Mouse (Mus musculus): ENCODE measurements at regions not wholly inside any gene's neighbourhood (a gene's known extent, or its start where the extent isn't known, plus 50 kb on each side); places are given as distances from the start of the nearest gene placed in this dataset.
A peak's percentile ranks its signal among the peaks of the same experiment; 100 is the strongest.

GRCm38 (mm10) chr16:73367226-73367840, 1044.3 kb downstream of the Robo2 start:
- H3K27me3 ChIP-seq (ENCODE audit: control insufficient read depth, insufficient read depth, low read length) = no peaks in the 10 kb centered on the region
- WGBS = 66% methylated on average over 17 of the region's 17 CpGs
- H3K4me2 ChIP-seq (ENCODE audit: low read length) = no peak overlapping the region
- H3K27ac ChIP-seq (replicated peaks; ENCODE audit: low read depth, low read length) = no peak overlapping the region
- no peaks in the 10 kb centered on the region for H3K9me3 ChIP-seq (ENCODE audit: control insufficient read depth, low read length)
- DNase-seq (peak; percentile 38), ATAC-seq (ENCODE audit: low FRiP score, low TSS enrichment) (no peak)
- H3K4me3 ChIP-seq (replicated peaks; ENCODE audit: low read depth, low read length) = no peak overlapping the region
- 0 out of 2 replicates have a peak, but pooled peaks cover 12% of the 10 kb centered on the region for H3K4me1 ChIP-seq (ENCODE audit: control insufficient read depth, insufficient read depth, low read length)
- no peak overlapping the region for H3K9ac ChIP-seq (replicated peaks; ENCODE audit: low read length)
- H3K36me3 ChIP-seq (ENCODE audit: control insufficient read depth, insufficient read depth, low read length) = no peaks in the 10 kb centered on the region

- Histone ChIP-seq H3K4me2 (ENCODE audit: low read length) (no peak overlapping the region), H3K4me1 (ENCODE audit: control insufficient read depth, insufficient read depth, low read length) (no peaks in the 10 kb centered on the region), H3K9ac (replicated peaks; ENCODE audit: low read length) (no peak overlapping the region), H3K27me3 (ENCODE audit: control insufficient read depth, insufficient read depth, low read length) (no peaks in the 10 kb centered on the region), H3K36me3 (ENCODE audit: control insufficient read depth, insufficient read depth, low read length) (no peaks in the 10 kb centered on the region), H3K4me3 (replicated peaks; ENCODE audit: low read depth, low read length) (no peak overlapping the region), H3K27ac (replicated peaks; ENCODE audit: low read depth, low read length) (no peak overlapping the region), H3K9me3 (ENCODE audit: control insufficient read depth, low read length) (no peaks in the 10 kb centered on the region)
- DNase-seq = peak; percentile 30
- WGBS = 87% methylated on average over 5 of the region's 5 CpGs
- ATAC-seq (ENCODE audit: low FRiP score, low TSS enrichment) = no peak
Observed at GRCm38 (mm10) chr16:73350698-73351097, 1042.6 kb downstream of the Robo1 start.

- Histone ChIP-seq H3K4me2 (ENCODE audit: low read length) (no peak overlapping the region), H3K36me3 (ENCODE audit: control insufficient read depth, insufficient read depth, low read length) (no peaks in the 10 kb centered on the region), H3K9me3 (ENCODE audit: control insufficient read depth, low read length) (no peaks in the 10 kb centered on the region), H3K27ac (replicated peaks; ENCODE audit: low read depth, low read length) (no peak overlapping the region), H3K4me3 (replicated peaks; ENCODE audit: low read depth, low read length) (no peak overlapping the region), H3K9ac (replicated peaks; ENCODE audit: low read length) (no peak overlapping the region), H3K27me3 (ENCODE audit: control insufficient read depth, insufficient read depth, low read length) (no peaks in the 10 kb centered on the region), H3K4me1 (ENCODE audit: control insufficient read depth, insufficient read depth, low read length) (no peaks in the 10 kb centered on the region)
- DNase-seq (no peak), ATAC-seq (ENCODE audit: low FRiP score, low TSS enrichment) (no peak)
- WGBS = 92% methylated on average over 1 of the region's 1 CpGs
Observed at GRCm38 (mm10) chr16:73343941-73344340, 1035.8 kb downstream of the Robo1 start.

- H3K27me3 ChIP-seq (ENCODE audit: control insufficient read depth, insufficient read depth, low read length) = no peaks in the 10 kb centered on the region
- no peak overlapping the region for H3K9ac ChIP-seq (replicated peaks; ENCODE audit: low read length)
- DNase-seq (peak; percentile 54), ATAC-seq (ENCODE audit: low FRiP score, low TSS enrichment) (no peak)
- H3K36me3 ChIP-seq (ENCODE audit: control insufficient read depth, insufficient read depth, low read length) = no peaks in the 10 kb centered on the region
- no peaks in the 10 kb centered on the region for H3K9me3 ChIP-seq (ENCODE audit: control insufficient read depth, low read length)
- H3K4me2 ChIP-seq (ENCODE audit: low read length) = no peak overlapping the region
- H3K27ac ChIP-seq (replicated peaks; ENCODE audit: low read depth, low read length) = no peak overlapping the region
- WGBS = 70% methylated on average over 3 of the region's 3 CpGs
- no peak overlapping the region for H3K4me3 ChIP-seq (replicated peaks; ENCODE audit: low read depth, low read length)
- no peaks in the 10 kb centered on the region for H3K4me1 ChIP-seq (ENCODE audit: control insufficient read depth, insufficient read depth, low read length)
Observed at GRCm38 (mm10) chr16:73343531-73343930, 1035.4 kb downstream of the Robo1 start.

GRCm38 (mm10) chr16:73317644-73318043, 1009.5 kb downstream of the Robo1 start:
- DNase-seq (no peak), ATAC-seq (ENCODE audit: low FRiP score, low TSS enrichment) (no peak)
- Histone ChIP-seq H3K4me3 (replicated peaks; ENCODE audit: low read depth, low read length) (no peak overlapping the region), H3K36me3 (ENCODE audit: control insufficient read depth, insufficient read depth, low read length) (no peaks in the 10 kb centered on the region), H3K9ac (replicated peaks; ENCODE audit: low read length) (no peak overlapping the region), H3K27me3 (ENCODE audit: control insufficient read depth, insufficient read depth, low read length) (no peaks in the 10 kb centered on the region), H3K9me3 (ENCODE audit: control insufficient read depth, low read length) (no peaks in the 10 kb centered on the region), H3K27ac (replicated peaks; ENCODE audit: low read depth, low read length) (no peak overlapping the region), H3K4me2 (ENCODE audit: low read length) (no peak overlapping the region), H3K4me1 (ENCODE audit: control insufficient read depth, insufficient read depth, low read length) (no peaks in the 10 kb centered on the region)
- 91% methylated on average over 2 of the region's 2 CpGs for WGBS

GRCm38 (mm10) chr16:73310096-73310495, 1002.0 kb downstream of the Robo1 start:
- ATAC-seq (ENCODE audit: low FRiP score, low TSS enrichment) = no peak
- H3K27me3 ChIP-seq (ENCODE audit: control insufficient read depth, insufficient read depth, low read length) = no peaks in the 10 kb centered on the region
- H3K9ac ChIP-seq (replicated peaks; ENCODE audit: low read length) = no peak overlapping the region
- H3K27ac ChIP-seq (replicated peaks; ENCODE audit: low read depth, low read length) = no peak overlapping the region
- 44% methylated on average over 5 of the region's 5 CpGs for WGBS
- H3K9me3 ChIP-seq (ENCODE audit: control insufficient read depth, low read length) = no peaks in the 10 kb centered on the region
- peak; percentile 46 for DNase-seq
- no peak overlapping the region for H3K4me2 ChIP-seq (ENCODE audit: low read length)
- no peaks in the 10 kb centered on the region for H3K36me3 ChIP-seq (ENCODE audit: control insufficient read depth, insufficient read depth, low read length)
- H3K4me1 ChIP-seq (ENCODE audit: control insufficient read depth, insufficient read depth, low read length) = no peaks in the 10 kb centered on the region
- no peak overlapping the region for H3K4me3 ChIP-seq (replicated peaks; ENCODE audit: low read depth, low read length)

- no peak overlapping the region for H3K9ac ChIP-seq (replicated peaks; ENCODE audit: low read length)
- ATAC-seq (ENCODE audit: low FRiP score, low TSS enrichment) = no peak
- H3K4me2 ChIP-seq (ENCODE audit: low read length) = no peak overlapping the region
Observed at GRCm38 (mm10) chr16:73279951-73280350, 971.8 kb downstream of the Robo1 start.

GRCm38 (mm10) chr16:73259691-73260090, 951.6 kb downstream of the Robo1 start:
- H3K4me3 ChIP-seq (replicated peaks; ENCODE audit: low read depth, low read length) = no peak overlapping the region
- no peaks in the 10 kb centered on the region for H3K27me3 ChIP-seq (ENCODE audit: control insufficient read depth, insufficient read depth, low read length)
- H3K27ac ChIP-seq (replicated peaks; ENCODE audit: low read depth, low read length) = no peak overlapping the region
- no peaks in the 10 kb centered on the region for H3K9me3 ChIP-seq (ENCODE audit: control insufficient read depth, low read length)
- ATAC-seq (ENCODE audit: low FRiP score, low TSS enrichment) (no peak), DNase-seq (peak; percentile 22)
- no peaks in the 10 kb centered on the region for H3K36me3 ChIP-seq (ENCODE audit: control insufficient read depth, insufficient read depth, low read length)
- 65% methylated on average over 1 of the region's 1 CpGs for WGBS
- H3K4me2 ChIP-seq (ENCODE audit: low read length) = no peak overlapping the region
- no peak overlapping the region for H3K9ac ChIP-seq (replicated peaks; ENCODE audit: low read length)
- H3K4me1 ChIP-seq (ENCODE audit: control insufficient read depth, insufficient read depth, low read length) = no peaks in the 10 kb centered on the region

More at GRCm38 (mm10) chr16:73279951-73280350, 971.8 kb downstream of the Robo1 start:
- Histone ChIP-seq H3K36me3 (ENCODE audit: control insufficient read depth, insufficient read depth, low read length) (no peaks in the 10 kb centered on the region), H3K27me3 (ENCODE audit: control insufficient read depth, insufficient read depth, low read length) (no peaks in the 10 kb centered on the region), H3K4me1 (ENCODE audit: control insufficient read depth, insufficient read depth, low read length) (no peaks in the 10 kb centered on the region), H3K27ac (replicated peaks; ENCODE audit: low read depth, low read length) (no peak overlapping the region), H3K4me3 (replicated peaks; ENCODE audit: low read depth, low read length) (no peak overlapping the region), H3K9me3 (ENCODE audit: control insufficient read depth, low read length) (no peaks in the 10 kb centered on the region)
- no peak for DNase-seq
- 75% methylated on average over 11 of the region's 11 CpGs for WGBS

GRCm38 (mm10) chr16:73259283-73259682, 951.2 kb downstream of the Robo1 start:
- no peak for DNase-seq
- ATAC-seq (ENCODE audit: low FRiP score, low TSS enrichment) = no peak
- H3K36me3 ChIP-seq (ENCODE audit: control insufficient read depth, insufficient read depth, low read length) = no peaks in the 10 kb centered on the region
- H3K4me1 ChIP-seq (ENCODE audit: control insufficient read depth, insufficient read depth, low read length) = no peaks in the 10 kb centered on the region
- WGBS = 88% methylated on average over 3 of the region's 3 CpGs
- no peaks in the 10 kb centered on the region for H3K27me3 ChIP-seq (ENCODE audit: control insufficient read depth, insufficient read depth, low read length)
- H3K9me3 ChIP-seq (ENCODE audit: control insufficient read depth, low read length) = no peaks in the 10 kb centered on the region
- H3K9ac ChIP-seq (replicated peaks; ENCODE audit: low read length) = no peak overlapping the region
- no peak overlapping the region for H3K27ac ChIP-seq (replicated peaks; ENCODE audit: low read depth, low read length)
- no peak overlapping the region for H3K4me2 ChIP-seq (ENCODE audit: low read length)
- H3K4me3 ChIP-seq (replicated peaks; ENCODE audit: low read depth, low read length) = no peak overlapping the region

Measured in midbrain, embryonic 14.5 days (tissue).